Mouse (Mus musculus) frontal cortex, postnatal 25 days (tissue): Measurements from ENCODE around the gene Ogdh.

Experiments used
- DNase-seq, 2 experiments: peaks; one replicate each; pipeline ENCODE4 v3.0.0; 2022; ENCODE audit warnings: low spot score in 2 of 2

The Ogdh gene

GRCm38 (mm10) chr11:6405591-6406081 is 114.2 kb downstream of the Ogdh start:
- no peak for DNase-seq
